ENCODE assay signal across 7 mouse cellular contexts in the genomic region with DNA sequence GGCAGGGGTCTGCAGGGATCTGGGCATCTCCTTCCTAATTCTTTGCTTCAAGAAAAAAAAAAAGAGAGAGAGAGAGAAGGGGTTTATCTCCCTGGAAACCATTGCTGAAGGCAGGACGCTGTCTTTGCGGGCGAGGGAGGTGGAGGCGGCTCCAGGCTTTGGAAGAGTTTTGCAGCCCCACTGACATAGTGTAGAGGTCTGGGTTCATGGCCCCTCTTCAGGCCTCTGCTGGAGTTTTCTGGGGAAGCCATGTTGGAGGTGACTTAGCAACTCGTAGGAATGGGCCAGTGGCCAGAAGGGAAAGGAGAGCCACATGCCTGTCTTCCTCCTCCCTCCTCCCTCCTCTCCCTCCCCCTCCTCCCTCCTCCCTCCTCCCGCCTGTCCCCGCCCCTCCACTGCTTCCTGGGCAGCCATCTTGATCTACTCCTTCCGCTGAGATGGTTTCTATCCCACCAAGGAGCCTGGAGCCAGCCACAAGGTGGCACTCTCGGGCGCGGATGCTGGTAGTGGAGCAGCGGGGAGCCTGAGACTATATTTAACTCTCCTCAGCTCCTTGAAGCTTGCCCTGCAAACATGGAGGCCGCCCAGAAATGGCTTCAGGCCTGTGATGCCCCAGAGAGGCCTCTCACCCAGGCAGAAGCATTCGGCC. TPM values are rescaled to one million over a fixed set of nuclear protein-coding genes. Genes with fewer than 3 reads are reported as not detected.
DNase-seq lines count a peak whose midpoint lies in the region; ATAC-seq and TF ChIP-seq lines count a peak whose summit lies in the region.

No protein-coding gene starts in this region.

- no peak for TF ChIP-seq EP300 in heart, adult 2 months (IDR thresholded peaks at IDR 0.05; ENCODE audit: insufficient read depth, low read depth, low read length)

- peak; percentile 96 for DNase-seq in adrenal gland, postnatal 14 days
- peak; percentile 62 to 72 for DNase-seq in heart, adult 2 months
- peak; percentile 94 for DNase-seq in kidney, adult 2 months
- DNase-seq in limb, embryonic 11.5 days (ENCODE audit: low spot score), result peak; percentile 97
- peak; percentile 36 to 58 for DNase-seq in spleen, adult 2 months (ENCODE audit: low read depth in 1 of 2, low spot score in 2 of 2)

- 0 out of 2 replicates have a peak, but pooled peaks cover 3% of the 10 kb centered on the region for H3K4me1 ChIP-seq in embryonic facial prominence, embryonic 12.5 days
- no peaks in the 10 kb centered on the region for H3K4me1 ChIP-seq in heart, adult 2 months (ENCODE audit: control insufficient read depth, insufficient read depth, low read length)
- H3K4me1 ChIP-seq in kidney, adult 2 months (ENCODE audit: control insufficient read depth, insufficient read depth, low read length), result peaks cover 6% of the 10 kb centered on the region
- 0 out of 2 replicates have a peak, but pooled peaks cover 3% of the 10 kb centered on the region for H3K4me1 ChIP-seq in limb, embryonic 11.5 days (ENCODE audit: control insufficient read depth, insufficient read depth, low read length)
- peaks cover 8% of the 10 kb centered on the region; the same call in 1 of the 2 replicates for H3K4me1 ChIP-seq in midbrain, embryonic 15.5 days
- no peaks in the 10 kb centered on the region for H3K4me1 ChIP-seq in spleen, adult 2 months (ENCODE audit: control insufficient read depth, insufficient read depth, insufficient read length)

- H3K9ac ChIP-seq in embryonic facial prominence, embryonic 12.5 days, result no peak overlapping the region
- no peak overlapping the region for H3K9ac ChIP-seq in heart, adult 2 months (ENCODE audit: low read depth, low read length)
- H3K9ac ChIP-seq in limb, embryonic 11.5 days (ENCODE audit: low read length), result no peak overlapping the region
- no peak overlapping the region for H3K9ac ChIP-seq in midbrain, embryonic 15.5 days

- H3K36me3 ChIP-seq in embryonic facial prominence, embryonic 12.5 days, result no peaks in the 10 kb centered on the region
- no peaks in the 10 kb centered on the region for H3K36me3 ChIP-seq in heart, adult 2 months (ENCODE audit: control insufficient read depth, insufficient read depth, low read length)
- no peaks in the 10 kb centered on the region for H3K36me3 ChIP-seq in kidney, adult 2 months (ENCODE audit: control insufficient read depth, insufficient read depth, low read length)
- H3K36me3 ChIP-seq in limb, embryonic 11.5 days (ENCODE audit: control insufficient read depth, insufficient read depth, low read length), result no peaks in the 10 kb centered on the region
- no peaks in the 10 kb centered on the region for H3K36me3 ChIP-seq in midbrain, embryonic 15.5 days (replicated peaks)
- H3K36me3 ChIP-seq in spleen, adult 2 months (ENCODE audit: control insufficient read depth, insufficient read depth, low read length), result no peaks in the 10 kb centered on the region

- H3K27ac ChIP-seq in embryonic facial prominence, embryonic 12.5 days, result peak overlapping the region; percentile 47; the same call in 1 of the 2 replicates
- no peak overlapping the region for H3K27ac ChIP-seq in heart, adult 2 months
- H3K27ac ChIP-seq in kidney, adult 2 months (ENCODE audit: insufficient read depth, low read depth, low read length), result peak overlapping the region; percentile 25
- H3K27ac ChIP-seq in limb, embryonic 11.5 days (replicated peaks; ENCODE audit: low read depth, low read length), result no peak overlapping the region
- H3K27ac ChIP-seq in midbrain, embryonic 15.5 days, result peak overlapping the region; percentile 61; the same call in 1 of the 2 replicates
- no peak overlapping the region for H3K27ac ChIP-seq in spleen, adult 2 months (ENCODE audit: insufficient read depth, low read length)

- H3K9me3 ChIP-seq in embryonic facial prominence, embryonic 12.5 days, result no peaks in the 10 kb centered on the region
- H3K9me3 ChIP-seq in limb, embryonic 11.5 days (ENCODE audit: control insufficient read depth, low read length), result no peaks in the 10 kb centered on the region
- H3K9me3 ChIP-seq in midbrain, embryonic 15.5 days, result no peaks in the 10 kb centered on the region

- TF ChIP-seq POLR2A in heart, adult 2 months (IDR thresholded peaks at IDR 0.05; ENCODE audit: insufficient read depth, low read depth, low read length), result no peak
- no peak for TF ChIP-seq POLR2A in kidney, adult 2 months (IDR thresholded peaks at IDR 0.05; ENCODE audit: low read depth, low read length)
- no peak for TF ChIP-seq POLR2A in spleen, adult 2 months (IDR thresholded peaks at IDR 0.05; ENCODE audit: low read depth, low read length)

- intact Hi-C loops in heart, adult 2 months (cut with DNase I), result no loop called here

- 30% methylated on average over 12 of the region's 14 CpGs for WGBS in embryonic facial prominence, embryonic 12.5 days
- WGBS in heart, adult 2 months, result 34% methylated on average over 12 of the region's 14 CpGs
- 41% methylated on average over 12 of the region's 14 CpGs for WGBS in kidney, adult 2 months
- 37% methylated on average over 13 of the region's 14 CpGs for WGBS in limb, embryonic 11.5 days
- WGBS in midbrain, embryonic 15.5 days, result 11% methylated on average over 12 of the region's 14 CpGs
- 45% methylated on average over 12 of the region's 14 CpGs for WGBS in spleen, adult 2 months

- H3K79me2 ChIP-seq in heart, adult 2 months (replicated peaks; ENCODE audit: control insufficient read depth, insufficient read depth, low read length), result no peaks in the 10 kb centered on the region

- peak overlapping the region; percentile 17; the same call in 1 of the 2 replicates for H3K4me2 ChIP-seq in embryonic facial prominence, embryonic 12.5 days (replicated peaks)
- H3K4me2 ChIP-seq in limb, embryonic 11.5 days (ENCODE audit: low read depth, severe bottlenecking), result no peak overlapping the region
- peak overlapping the region; percentile 8; the same call in 1 of the 2 replicates for H3K4me2 ChIP-seq in midbrain, embryonic 15.5 days

- peak; percentile 82 for ATAC-seq in embryonic facial prominence, embryonic 12.5 days (ENCODE audit: insufficient number of reproducible peaks, insufficient read depth, low FRiP score, low TSS enrichment)
- ATAC-seq in limb, embryonic 11.5 days (ENCODE audit: insufficient number of reproducible peaks, low FRiP score, low TSS enrichment, low read depth), result peak; percentile 56
- ATAC-seq in midbrain, embryonic 15.5 days (replicated peaks), result peak; percentile 85

- H3K4me3 ChIP-seq in embryonic facial prominence, embryonic 12.5 days, result no peak overlapping the region
- H3K4me3 ChIP-seq in heart, adult 2 months, result no peak overlapping the region
- no peak overlapping the region for H3K4me3 ChIP-seq in kidney, adult 2 months (ENCODE audit: insufficient read depth, low read depth, low read length)
- H3K4me3 ChIP-seq in limb, embryonic 11.5 days (ENCODE audit: low read depth, low read length), result no peak overlapping the region
- H3K4me3 ChIP-seq in midbrain, embryonic 15.5 days, result no peak overlapping the region
- no peak overlapping the region for H3K4me3 ChIP-seq in spleen, adult 2 months (ENCODE audit: extremely low read depth, insufficient read depth, insufficient read length)

- H3K27me3 ChIP-seq in embryonic facial prominence, embryonic 12.5 days, result no peaks in the 10 kb centered on the region
- H3K27me3 ChIP-seq in heart, adult 2 months (ENCODE audit: control insufficient read depth, insufficient read depth, low read length), result no peaks in the 10 kb centered on the region
- no peaks in the 10 kb centered on the region for H3K27me3 ChIP-seq in kidney, adult 2 months (replicated peaks; ENCODE audit: control insufficient read depth, insufficient read depth, low read length)
- no peaks in the 10 kb centered on the region for H3K27me3 ChIP-seq in limb, embryonic 11.5 days (ENCODE audit: control insufficient read depth, insufficient read depth, low read length)
- no peaks in the 10 kb centered on the region for H3K27me3 ChIP-seq in midbrain, embryonic 15.5 days (replicated peaks)
- H3K27me3 ChIP-seq in spleen, adult 2 months (ENCODE audit: control insufficient read depth, insufficient read depth, low read length), result no peaks in the 10 kb centered on the region

- TF ChIP-seq CTCF in heart, adult 2 months (IDR thresholded peaks at IDR 0.05), result peak; percentile 60
- peak; percentile 64 for TF ChIP-seq CTCF in kidney, adult 2 months (conservative IDR thresholded peaks at IDR 0.05; ENCODE audit: insufficient read depth, insufficient read length, low read depth, low read length)
- peak; percentile 42; the same call in 1 of the 2 replicates for TF ChIP-seq CTCF in spleen, adult 2 months (IDR thresholded peaks at IDR 0.05; ENCODE audit: extremely low read depth, insufficient read depth, insufficient read length, insufficient replicate concordance)

RNA-seq across cellular contexts. Expression of gene Pard6b, which starts 47.5 kb away (rescaled TPM):
- 1.7 and 1.9 TPM in 2 replicates for total RNA-seq in adrenal gland, postnatal 14 days (2021)
- polyA plus RNA-seq in embryonic facial prominence, embryonic 12.5 days (2016; fragmentation: Nextera tagmentation; extraction: Ambion mirVana), result 6.0 and 6.6 TPM in 2 replicates
- 1 to 10 TPM; 2.0 to 2.2 TPM for total RNA-seq in heart, adult 2 months (2021)
- polyA plus RNA-seq in heart, adult 2 months (2012; rRNA removed), result 2.4 TPM in 2 replicates
- 41.0 and 44.4 TPM in 2 replicates for polyA plus RNA-seq in kidney, adult 2 months (2012; rRNA removed)
- 5.0 and 5.7 TPM in 2 replicates for polyA plus RNA-seq in limb, embryonic 11.5 days (2014; fragmentation: Nextera tagmentation; extraction: Ambion mirVana)
- polyA plus RNA-seq in midbrain, embryonic 15.5 days (2015; fragmentation: Nextera tagmentation; extraction: Ambion mirVana), result 7.5 TPM in 2 replicates
- 1.5 and 2.1 TPM in 2 replicates for polyA plus RNA-seq in spleen, adult 2 months (2012; rRNA removed)

Comparison
In these comparisons a context has a peak if more than half of its experiments do, and no peak if none do; other contexts are left out.
1. DNase-seq: peak in every context shown above with its lines; median percentile 97 in limb, embryonic 11.5 days; 96 in adrenal gland, postnatal 14 days; 94 in kidney, adult 2 months; 67 in heart, adult 2 months; 47 in spleen, adult 2 months.
2. H3K27ac ChIP-seq: peak in embryonic facial prominence, embryonic 12.5 days (single experiment), kidney, adult 2 months (single experiment) and midbrain, embryonic 15.5 days (single experiment); none in heart, adult 2 months (single experiment), limb, embryonic 11.5 days (single experiment) and spleen, adult 2 months (single experiment).
3. Peak in every context shown above with its lines, with median percentiles within 50 percentile points of each other: ATAC-seq and CTCF ChIP-seq.